Mouse (Mus musculus): Measurements from ENCODE around the gene Prg3.

DNA sequence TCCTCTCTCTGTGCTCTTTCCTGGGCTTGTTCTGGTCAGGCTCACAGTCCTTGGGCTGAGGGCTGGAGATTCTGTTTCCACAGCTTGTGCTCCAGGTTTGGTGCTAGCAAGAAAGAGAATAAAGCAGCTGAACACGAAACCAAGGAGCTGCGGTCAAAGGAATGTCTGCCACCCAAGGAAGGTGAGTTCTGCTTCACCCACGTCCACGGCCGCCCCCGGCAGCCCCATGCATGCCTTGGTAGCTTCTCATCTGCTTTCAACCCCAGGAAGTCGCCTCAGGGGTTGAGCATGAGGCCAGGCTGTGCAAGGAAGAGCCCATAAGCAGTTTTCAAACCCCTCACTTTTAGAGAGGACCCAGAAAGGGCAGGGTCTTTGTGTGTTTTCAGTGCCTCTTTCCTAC, 39.8 kb upstream of the Prg3 start:
- no peak for TF ChIP-seq CTCF (IDR thresholded peaks at IDR 0.05; ENCODE audit: low read depth, low read length)
- TF ChIP-seq EP300 (IDR thresholded peaks at IDR 0.05; ENCODE audit: insufficient read depth, low read depth, low read length) = no peak

Measured in ES-Bruce4 (cell line).